Mouse (Mus musculus) midbrain, embryonic 10.5 days (tissue): ENCODE measurements around the gene Ppl. TPM values are rescaled to one million over a fixed set of nuclear protein-coding genes. Genes with fewer than 3 reads are reported as not detected.

ENCODE experiments used
- DNase-seq: peaks from one replicate; pipeline ENCODE4 v3.0.0-alpha.2; 2017; ENCODE audit warnings: low spot score
- H3K27ac ChIP-seq: fragments of 300-500 bp; sonication (generic); replicated peaks from 2 replicates; pipeline ENCODE4 v1.5.1; 2016; ENCODE audit warnings: mild to moderate bottlenecking
- H3K27me3 ChIP-seq: fragments of 300-500 bp; sonication (generic); 2 replicates; pipeline ENCODE4 v1.6.1; 2016; ENCODE audit warnings: low read depth, mild to moderate bottlenecking; ENCODE audit not compliant: poor library complexity, severe bottlenecking
- H3K36me3 ChIP-seq: fragments of 300-500 bp; sonication (generic); 2 replicates; pipeline ENCODE4 v1.6.1; 2016; ENCODE audit warnings: mild to moderate bottlenecking, moderate library complexity
- H3K4me1 ChIP-seq: fragments of 300-500 bp; sonication (generic); 2 replicates; pipeline ENCODE4 v1.6.1; 2016
- H3K4me3 ChIP-seq: fragments of 300-500 bp; sonication (generic); 2 replicates; pipeline ENCODE4 v1.5.1; 2016; ENCODE audit warnings: mild to moderate bottlenecking, moderate library complexity
- H3K9me3 ChIP-seq: fragments of 300-500 bp; sonication (generic); replicated peaks from 2 replicates; pipeline ENCODE4 v1.6.1; 2016; ENCODE audit warnings: mild to moderate bottlenecking
- WGBS: fragments of 180-500 bp; shearing (Covaris S2); methylation state at CpG from one replicate; pipeline ENCODE4 v1.1.7; 2016; 5-methylcytosine and 5-hydroxymethylcytosine counted together
- polyA plus RNA-seq: library from polyadenylated mRNA; unstranded; fragments of >200 nt; fragmentation: Nextera tagmentation; extraction: Ambion mirVana; gene quantifications from 2 replicates; pipeline ENCODE4 v1.2.1, GENCODE M21; 2016

Gene Ppl
- polyA plus RNA-seq, 1 experiment from 2014 or later = 0.68 TPM

GRCm38 (mm10) chr16:5058114-5058513 lies 74.1 kb downstream of the Ppl start:
- Histone ChIP-seq H3K4me1 (no peaks in the 10 kb centered on the region), H3K4me3 (no peak overlapping the region), H3K9me3 (no peaks in the 10 kb centered on the region), H3K27me3 (no peaks in the 10 kb centered on the region), H3K27ac (no peak overlapping the region), H3K36me3 (peaks cover 93% of the 10 kb centered on the region)
- DNase-seq = no peak
- WGBS = 90% methylated on average over 1 of the region's 1 CpGs

DNA sequence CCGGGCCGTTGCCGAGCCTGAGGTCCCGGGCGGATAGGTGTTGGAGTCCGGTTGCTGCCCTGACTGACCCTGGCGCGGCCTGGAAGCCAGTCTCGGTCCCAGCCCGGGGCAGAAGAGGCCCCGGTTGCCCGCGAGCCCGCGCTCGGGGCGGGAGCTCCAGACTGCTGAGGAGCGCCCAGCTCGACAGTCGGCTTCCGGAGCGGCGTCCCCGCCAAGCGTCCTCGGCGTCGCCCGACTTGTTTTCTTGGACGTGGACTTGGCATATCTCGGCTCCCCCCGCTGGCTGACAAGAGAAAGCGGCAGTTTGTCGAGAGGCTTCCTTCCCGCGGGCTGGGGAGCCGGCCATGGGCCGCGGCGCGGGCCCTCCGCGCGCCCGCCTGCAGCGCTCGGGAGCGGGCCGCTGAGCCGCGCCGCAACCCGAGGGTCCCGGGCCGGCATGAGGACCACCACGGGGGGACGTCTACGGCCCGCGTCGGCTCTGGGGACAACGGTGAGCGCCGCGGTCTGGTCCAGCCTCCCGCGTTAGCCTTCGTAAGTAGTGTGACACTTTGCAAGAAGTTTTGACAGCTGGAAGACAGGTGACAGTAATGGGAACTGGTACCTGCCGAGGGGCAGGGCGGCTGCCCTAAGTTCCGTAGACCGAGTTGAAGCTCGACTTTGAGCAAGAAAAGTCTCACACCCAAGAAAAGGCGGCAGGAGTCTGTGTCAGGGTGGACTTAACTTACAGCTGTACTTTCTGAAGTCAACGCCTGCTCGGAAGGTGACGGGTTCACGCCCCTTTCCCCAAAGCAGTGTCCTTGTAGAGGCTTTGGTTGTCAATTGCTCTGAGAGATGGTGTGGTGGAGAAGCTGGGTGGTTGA lies 81.7 kb downstream of the Ppl start:
- peak overlapping the region; percentile 79 for H3K4me3 ChIP-seq
- DNase-seq = peak; percentile 80
- H3K27me3 ChIP-seq = no peaks in the 10 kb centered on the region
- H3K4me1 ChIP-seq = peaks cover 28% of the 10 kb centered on the region
- H3K9me3 ChIP-seq = no peaks in the 10 kb centered on the region
- peaks cover 55% of the 10 kb centered on the region for H3K36me3 ChIP-seq
- peak overlapping the region; percentile 93 for H3K27ac ChIP-seq
- under 1% methylated on average over 78 of the region's 78 CpGs for whole genome bisulfite sequencing

DNA sequence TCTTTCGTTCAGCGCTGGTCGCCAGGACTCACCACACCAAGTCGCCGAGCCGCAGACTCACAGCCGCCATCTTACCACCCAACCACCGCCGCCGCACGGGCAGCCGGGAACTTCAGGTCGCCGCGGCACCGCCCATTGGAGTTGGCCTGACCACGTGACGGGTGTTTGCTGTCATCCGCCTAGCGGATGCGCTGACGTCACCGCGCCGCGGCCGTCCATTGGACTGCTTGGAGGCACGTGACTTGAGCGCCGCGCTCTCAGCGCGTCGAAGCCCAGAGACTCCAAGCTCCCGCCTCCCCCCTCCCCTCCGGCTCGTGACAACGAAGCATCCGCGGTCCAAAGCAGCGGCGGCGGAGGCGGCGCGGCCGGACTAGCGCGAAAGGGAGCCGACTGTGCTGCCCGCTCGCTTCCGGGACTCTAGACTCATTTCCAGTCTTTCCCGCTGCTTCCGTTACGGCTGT lies 82.4 kb downstream of the Ppl start, which contains the start of the genes Glyr1 and Ubn1:
Gene Glyr1, minus strand, starts transcription at position 90 of the 461 bp plus-strand sequence.
Gene Ubn1, plus strand, starts transcription at position 284 of the 461 bp plus-strand sequence.
- under 1% methylated on average over 56 of the region's 56 CpGs for WGBS
- H3K4me3 ChIP-seq = peak within 1 kb of the TSS; percentile 79
- H3K27me3 ChIP-seq = no peaks in the 10 kb centered on the region

DNA sequence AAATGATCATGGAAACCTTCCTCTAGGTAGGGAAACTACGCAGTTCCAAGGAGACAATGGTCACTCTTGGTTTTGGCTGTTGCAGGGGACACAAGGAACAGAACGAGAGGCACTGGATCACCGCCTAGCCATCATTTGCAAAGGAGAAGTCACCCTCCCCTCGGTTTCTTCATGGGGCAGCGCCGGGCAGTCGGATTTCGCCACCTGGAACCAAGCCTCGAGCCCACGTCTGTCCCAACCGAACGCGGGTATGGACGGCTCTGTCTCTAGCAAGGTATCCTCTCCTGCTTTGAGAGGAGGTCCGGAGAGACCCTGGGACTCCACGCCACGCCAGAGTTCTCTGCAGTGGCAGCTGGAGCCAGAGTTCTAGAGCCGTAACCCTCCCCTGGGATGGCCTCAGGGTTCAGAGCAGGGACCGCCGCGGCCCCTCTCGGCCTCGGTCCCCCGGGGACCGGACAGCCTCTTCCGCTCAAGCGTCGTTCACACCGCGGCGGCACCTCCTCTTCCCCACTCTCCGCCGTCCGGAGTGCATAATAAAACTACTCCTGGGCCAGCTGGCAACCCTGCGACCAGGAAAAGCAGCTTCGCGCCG lies 82.9 kb downstream of the Ppl start:
- Histone ChIP-seq H3K9me3 (no peaks in the 10 kb centered on the region), H3K27ac (peak overlapping the region; percentile 93), H3K4me3 (peak overlapping the region; percentile 79), H3K4me1 (peaks cover 28% of the 10 kb centered on the region), H3K36me3 (peaks cover 56% of the 10 kb centered on the region), H3K27me3 (no peaks in the 10 kb centered on the region)
- WGBS = under 1% methylated on average over 38 of the region's 38 CpGs
- DNase-seq = no peak

More for the DNA sequence above, 82.4 kb downstream of the Ppl start, which contains the start of the genes Glyr1 and Ubn1:
- Histone ChIP-seq H3K36me3 (peaks cover 55% of the 10 kb centered on the region), H3K4me1 (peaks cover 28% of the 10 kb centered on the region), H3K9me3 (no peaks in the 10 kb centered on the region), H3K27ac (peak within 1 kb of the TSS; percentile 93)
- DNase-seq = peak; percentile 99

GRCm38 (mm10) chr16:5045322-5045721 lies 86.9 kb downstream of the Ppl start:
- 94% methylated on average over 3 of the region's 3 CpGs for WGBS
- no peak for DNase-seq
- no peaks in the 10 kb centered on the region for H3K27me3 ChIP-seq
- H3K4me1 ChIP-seq = peaks cover 12% of the 10 kb centered on the region
- peaks cover 77% of the 10 kb centered on the region for H3K36me3 ChIP-seq
- H3K4me3 ChIP-seq = no peak overlapping the region
- no peaks in the 10 kb centered on the region for H3K9me3 ChIP-seq
- H3K27ac ChIP-seq = no peak overlapping the region

DNA sequence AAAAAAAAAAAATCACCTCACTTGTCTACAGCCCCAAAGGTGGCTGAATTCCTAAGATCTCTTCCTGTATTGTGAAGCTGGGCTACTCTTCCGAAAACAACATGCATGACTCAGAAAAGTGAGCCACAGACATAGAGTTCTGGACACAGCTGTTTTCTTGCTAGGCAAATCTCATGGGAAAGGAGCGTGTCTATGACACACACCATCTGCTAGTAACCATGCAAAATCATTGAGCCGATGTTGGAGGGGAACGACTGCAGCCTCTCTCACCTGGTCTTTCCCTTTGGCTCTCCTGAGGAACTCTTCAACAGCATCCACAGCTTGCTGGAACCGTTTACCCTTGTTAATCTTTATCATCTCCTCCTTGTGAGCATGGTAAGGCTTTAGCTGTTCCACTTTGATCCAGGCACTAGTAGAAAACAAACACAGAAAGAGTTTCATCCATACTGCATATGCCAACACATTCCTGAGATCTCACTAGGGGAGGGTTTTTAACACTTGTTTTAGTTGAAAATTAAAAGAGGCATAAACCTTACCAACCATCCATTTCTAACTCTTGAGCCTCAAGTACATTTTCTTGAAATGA lies 95.5 kb downstream of the Ppl start:
- WGBS = 91% methylated on average over 5 of the region's 5 CpGs
- Histone ChIP-seq H3K4me3 (no peak overlapping the region), H3K36me3 (peaks cover 100% of the 10 kb centered on the region), H3K27ac (no peak overlapping the region), H3K27me3 (no peaks in the 10 kb centered on the region), H3K9me3 (no peaks in the 10 kb centered on the region), H3K4me1 (no peaks in the 10 kb centered on the region)
- no peak for DNase-seq

Other genes starting within 250 kb of the Ppl start
- gene Mgrn1, start 246.2 kb downstream of the Ppl start, polyA plus RNA-seq = 68.5 and 78.2 TPM in 2 replicates
- 136 and 141 TPM in 2 replicates for gene Nudt16l1, start 193.7 kb downstream of the Ppl start, polyA plus RNA-seq
- gene Anks3, start 168.2 kb downstream of the Ppl start, polyA plus RNA-seq = 54.5 and 62.1 TPM in 2 replicates
- not detected in 2 replicates for gene Sept12, start 134.6 kb downstream of the Ppl start, polyA plus RNA-seq
- 1.0 TPM in 1 of 2 replicates, not detected in the other for gene Smim22, start 125.1 kb downstream of the Ppl start, polyA plus RNA-seq
- gene Rogdi, start 118.9 kb downstream of the Ppl start, polyA plus RNA-seq = 68.9 and 82.6 TPM in 2 replicates
- gene Glyr1, start 82.6 kb downstream of the Ppl start, polyA plus RNA-seq = 211 and 240 TPM in 2 replicates
- 16.6 and 17.6 TPM in 2 replicates for gene Ubn1, start 82.4 kb downstream of the Ppl start, polyA plus RNA-seq
- 0.14 and 0.31 TPM in 2 replicates for gene Sec14l5, start 14.7 kb upstream of the Ppl start, polyA plus RNA-seq
- gene Nagpa, start 71.6 kb upstream of the Ppl start, polyA plus RNA-seq = 16.4 and 18.9 TPM in 2 replicates
- gene AU021092, start 89.9 kb upstream of the Ppl start, polyA plus RNA-seq = 2.4 and 4.5 TPM in 2 replicates
- gene Alg1, start 101.2 kb upstream of the Ppl start, polyA plus RNA-seq = 25.0 and 25.3 TPM in 2 replicates
- gene Eef2kmt, start 123.6 kb upstream of the Ppl start, polyA plus RNA-seq = 20.4 and 21.4 TPM in 2 replicates